Mouse (Mus musculus) brain, embryonic 14.5 days (tissue): ENCODE results near the gene Bpi. TPM values are rescaled to one million over a fixed set of nuclear protein-coding genes. Genes with fewer than 3 reads are reported as not detected.
A peak's percentile ranks its signal among the peaks of the same experiment; 100 is the strongest.

Source experiments
- DNase-seq: peaks from one replicate; pipeline ENCODE4 v3.0.0-alpha.2; 2011; ENCODE audit warnings: low read depth
- CTCF ChIP-seq: fragments of 200-500 bp; IDR thresholded peaks from 2 replicates; pipeline ENCODE4 v1.5.1; 2012; ENCODE audit warnings: inconsistent platforms, mild to moderate bottlenecking, moderate library complexity, borderline replicate concordance; ENCODE audit not compliant: insufficient read depth, insufficient read length; ENCODE audit errors: extremely low read depth
- POLR2A ChIP-seq: fragments of 200-500 bp; IDR thresholded peaks from 2 replicates; pipeline ENCODE4 v1.6.1; 2012; ENCODE audit warnings: mild to moderate bottlenecking, inconsistent platforms, borderline replicate concordance; ENCODE audit not compliant: poor library complexity, insufficient read depth, insufficient read length, severe bottlenecking; ENCODE audit errors: extremely low read depth
- polyA plus RNA-seq: library from polyadenylated mRNA; depleted of rRNA; stranded (reverse); fragments of >200 nt; gene quantifications from 2 replicates; pipeline ENCODE4 v1.2.3, GENCODE M21; 2012; rRNA removed

Gene Bpi
- polyA plus RNA-seq, 1 experiment, result not detected

DNA sequence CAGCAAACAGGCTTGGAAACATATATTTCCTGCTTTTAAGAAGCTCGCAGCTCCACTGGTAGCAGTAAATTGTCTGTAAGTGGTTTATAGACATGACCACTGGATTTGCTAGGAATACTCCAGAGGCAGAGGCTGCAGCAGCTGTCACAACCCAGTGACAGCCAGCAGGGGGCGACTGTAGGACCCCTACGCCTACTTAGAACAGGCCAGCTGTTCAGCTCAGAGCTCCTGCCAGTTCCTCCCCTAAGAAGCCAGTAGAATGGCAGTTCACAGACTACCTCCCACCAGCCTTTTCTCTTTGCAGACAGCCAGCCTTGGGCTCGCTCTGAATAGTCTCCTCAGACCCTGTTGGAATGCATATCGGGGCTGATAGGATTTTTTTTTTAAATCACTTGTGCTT lies 59.1 kb downstream of the Bpi start:
- peak; percentile 91 for DNase-seq
- TF ChIP-seq POLR2A (no peak), CTCF (peak; percentile 83)

GRCm38 (mm10) chr2:158321596-158321995 lies 63.7 kb downstream of the Bpi start:
- TF ChIP-seq POLR2A (no peak), CTCF (no peak)
- no peak for DNase-seq

- no peak for TF ChIP-seq CTCF
- TF ChIP-seq POLR2A, result no peak
- no peak for DNase-seq
Measured at GRCm38 (mm10) chr2:158322845-158323244, 65.0 kb downstream of the Bpi start.

GRCm38 (mm10) chr2:158324531-158325190 lies 66.8 kb downstream of the Bpi start:
- DNase-seq, result peak; percentile 83
- TF ChIP-seq POLR2A, result no peak
- TF ChIP-seq CTCF, result no peak

DNA sequence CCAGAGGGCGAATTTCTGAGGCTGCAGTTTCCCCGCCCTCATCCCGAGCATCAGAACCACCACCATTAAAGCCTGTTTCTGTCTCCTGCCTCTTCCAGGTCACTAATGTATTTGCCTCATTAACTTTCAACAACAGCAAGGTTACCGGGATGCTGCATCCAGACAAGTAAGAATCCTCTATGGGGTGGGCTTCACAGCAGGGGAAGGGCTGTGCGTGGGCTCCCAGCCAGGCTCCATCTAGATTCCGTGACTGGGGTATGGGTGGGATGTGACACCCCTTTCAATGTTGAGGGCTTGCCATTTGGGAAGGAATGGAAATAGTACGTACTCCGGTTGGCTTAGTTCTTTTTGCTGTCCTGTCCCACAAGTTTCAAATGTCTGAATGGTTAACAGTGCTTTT lies 67.7 kb downstream of the Bpi start:
- no peak for TF ChIP-seq POLR2A
- TF ChIP-seq CTCF, result no peak

More for the DNA sequence above, 67.7 kb downstream of the Bpi start:
- DNase-seq, result no peak

Other genes starting within 250 kb of the Bpi start
- 21.4 and 22.3 TPM in 2 replicates for gene Tti1, start 229.7 kb upstream of the Bpi start, polyA plus RNA-seq
- 25.8 and 27.9 TPM in 2 replicates for gene Rprd1b, start 229.6 kb upstream of the Bpi start, polyA plus RNA-seq
- gene Tgm2, start 111.7 kb upstream of the Bpi start, polyA plus RNA-seq, result 6.2 and 9.7 TPM in 2 replicates
- 3.5 and 3.7 TPM in 2 replicates for gene D630003M21Rik, start 28.9 kb upstream of the Bpi start, polyA plus RNA-seq
- gene Lbp, start 48.4 kb downstream of the Bpi start, polyA plus RNA-seq, result 4.0 and 4.3 TPM in 2 replicates
- gene Snhg11, start 117.5 kb downstream of the Bpi start, polyA plus RNA-seq, result 496 and 652 TPM in 2 replicates
- 37.7 and 44.4 TPM in 2 replicates for gene Ralgapb, start 151.8 kb downstream of the Bpi start, polyA plus RNA-seq
- 0.86 TPM in 1 of 2 replicates, not detected in the other for gene Adig, start 244.5 kb downstream of the Bpi start, polyA plus RNA-seq